ENCODE assay signal across 30 mouse cellular contexts in genomic region chr11:66961447-66962176, GRCm38 (mm10). TPM values are rescaled to one million over a fixed set of nuclear protein-coding genes. Genes with fewer than 3 reads are reported as not detected.
A peak's percentile ranks its signal among the peaks of the same experiment; 100 is the strongest.
DNase-seq lines count a peak whose midpoint lies in the region; ATAC-seq and TF ChIP-seq lines count a peak whose summit lies in the region.
"Had no signal": no experiment of that assay in that cellular context is flagged by ENCODE, and none has a peak within 500 bp of the region (broad histone marks: within the 10 kb centered on the region; RNA-seq: fewer than 3 reads in every experiment).

No protein-coding gene starts in this region.

- peaks cover 38% of the 10 kb centered on the region for H3K4me1 ChIP-seq in heart, embryonic 10.5 days
- H3K4me1 ChIP-seq in heart, postnatal 0 days (ENCODE audit: control insufficient read depth, insufficient read depth) = peaks cover 19% of the 10 kb centered on the region
- peaks cover 25% of the 10 kb centered on the region for H3K4me1 ChIP-seq in small intestine, adult 2 months (ENCODE audit: control insufficient read depth, insufficient read depth, insufficient read length, low read length)
- H3K4me1 ChIP-seq: hindbrain, embryonic 15.5 days had no signal

- H3K9ac ChIP-seq in heart, postnatal 0 days (replicated peaks; ENCODE audit: low read depth, low read length) = no peak overlapping the region
- H3K9ac ChIP-seq: hindbrain, embryonic 15.5 days had no signal

- TF ChIP-seq POLR2A in small intestine, adult 2 months (IDR thresholded peaks at IDR 0.05; ENCODE audit: low read depth, low read length) = no peak

- H3K36me3 ChIP-seq in heart, embryonic 10.5 days = no peaks in the 10 kb centered on the region
- no peaks in the 10 kb centered on the region for H3K36me3 ChIP-seq in heart, postnatal 0 days (replicated peaks; ENCODE audit: control insufficient read depth, insufficient read depth, low read length)
- peaks cover 41% of the 10 kb centered on the region for H3K36me3 ChIP-seq in small intestine, adult 2 months (ENCODE audit: control insufficient read depth, insufficient read depth, low read length)
- H3K36me3 ChIP-seq: hindbrain, embryonic 15.5 days had no signal

- DNase-seq in heart, adult 18-20 months = peak; percentile 32 to 58
- no peak for DNase-seq in heart, adult 8-10 months (ENCODE audit: low spot score)
- no peak for DNase-seq in heart, embryonic 10.5 days (ENCODE audit: low spot score)
- DNase-seq in heart, postnatal 0 days (ENCODE audit: low spot score) = peak; percentile 51
- no peak for DNase-seq in embryo, embryonic 10.5 days (ENCODE audit: low spot score)
- no peak for DNase-seq in urinary bladder, adult 2 months (ENCODE audit: low spot score)
- DNase-seq: adrenal gland, postnatal 25 days; cerebellum, adult 18-20 months; gastrocnemius, postnatal 10 days; kidney, adult 18-20 months; kidney, postnatal 14 days; lung, adult 18-20 months; lung, postnatal 14 days; spleen, adult 18-20 months; thymus, adult 2 months had no signal

- no peak for TF ChIP-seq CTCF in heart, postnatal 0 days (IDR thresholded peaks at IDR 0.05; ENCODE audit: low read depth)
- TF ChIP-seq CTCF in small intestine, adult 2 months (IDR thresholded peaks at IDR 0.05; ENCODE audit: extremely low read depth, insufficient read length, insufficient replicate concordance, low read depth, low read length) = no peak

- H3K4me3 ChIP-seq in heart, embryonic 10.5 days = no peak overlapping the region
- H3K4me3 ChIP-seq in heart, postnatal 0 days (ENCODE audit: low read depth, low read length) = no peak overlapping the region
- peak overlapping the region; percentile 5; the same call in 1 of the 2 replicates for H3K4me3 ChIP-seq in small intestine, adult 2 months (ENCODE audit: low read depth, low read length)
- H3K4me3 ChIP-seq: erythroblast, embryonic 14.5 days; hindbrain, embryonic 15.5 days; layer of hippocampus, adult 2 months had no signal

- ATAC-seq in heart, postnatal 0 days (ENCODE audit: insufficient read depth, low read depth) = peak; percentile 72
- ATAC-seq in erythroblast, adult 5-6 weeks (replicated peaks; ENCODE audit: low FRiP score, poor library complexity, severe bottlenecking) = no peak
- ATAC-seq: forebrain, embryonic 14.5 days had no signal

- WGBS in heart, embryonic 10.5 days = 50% methylated on average over 12 of the region's 12 CpGs
- WGBS in heart, postnatal 0 days = 30% methylated on average over 12 of the region's 12 CpGs
- 31% methylated on average over 12 of the region's 12 CpGs for WGBS in small intestine, adult 2 months

- no peaks in the 10 kb centered on the region for H3K9me3 ChIP-seq in heart, embryonic 10.5 days
- no peaks in the 10 kb centered on the region for H3K9me3 ChIP-seq in heart, postnatal 0 days (replicated peaks; ENCODE audit: control insufficient read depth, low read length)
- H3K9me3 ChIP-seq: hindbrain, embryonic 15.5 days had no signal

- peaks cover 11% of the 10 kb centered on the region for H3K27me3 ChIP-seq in heart, embryonic 10.5 days (ENCODE audit: insufficient read depth, poor library complexity, severe bottlenecking)
- no peaks in the 10 kb centered on the region for H3K27me3 ChIP-seq in heart, postnatal 0 days (ENCODE audit: control insufficient read depth, insufficient read depth, low read length)
- no peaks in the 10 kb centered on the region for H3K27me3 ChIP-seq in small intestine, adult 2 months (ENCODE audit: control insufficient read depth, insufficient read depth, low read length)
- H3K27me3 ChIP-seq: hindbrain, embryonic 15.5 days had no signal

- H3K4me2 ChIP-seq in heart, postnatal 0 days (ENCODE audit: low read depth, low read length) = 0 out of 2 replicates have a peak overlapping the region, but pooled peaks have one; percentile 6
- H3K4me2 ChIP-seq: hindbrain, embryonic 15.5 days had no signal

- peak overlapping the region; percentile 47; the same call in 1 of the 2 replicates for H3K27ac ChIP-seq in heart, embryonic 10.5 days
- peak overlapping the region; percentile 55; the same call in 1 of the 2 replicates for H3K27ac ChIP-seq in heart, postnatal 0 days (ENCODE audit: low read depth)
- peak overlapping the region; percentile 88 for H3K27ac ChIP-seq in small intestine, adult 2 months (ENCODE audit: insufficient read depth, low read depth, low read length)
- H3K27ac ChIP-seq: hindbrain, embryonic 15.5 days; layer of hippocampus, adult 2 months had no signal

- TF ChIP-seq EP300 in heart, postnatal 0 days (IDR thresholded peaks at IDR 0.05; ENCODE audit: low read depth) = no peak

RNA-seq across cellular contexts. Expression of gene Tmem238l, which starts 5.2 kb away (rescaled TPM):
- not detected for total RNA-seq in heart, adult 18-20 months (2021)
- total RNA-seq in heart, adult 8-10 months (2022) = not detected
- 0.28 TPM in 1 of 2 replicates, not detected in the other for polyA plus RNA-seq in heart, embryonic 10.5 days (2016; fragmentation: Nextera tagmentation; extraction: Ambion mirVana)
- total RNA-seq in heart, postnatal 0 days (2014; rRNA removed; ENCODE audit: low replicate concordance) = 0.85 TPM in 1 of 2 replicates, not detected in the other
- polyA plus RNA-seq in heart, postnatal 0 days (2015; fragmentation: Nextera tagmentation; extraction: Ambion mirVana) = 0.21 and 0.36 TPM in 2 replicates
- 69.2 and 269 TPM in 2 replicates for polyA plus RNA-seq in small intestine, adult 2 months (2012; rRNA removed)
- polyA plus RNA-seq in urinary bladder, adult 2 months (2012; rRNA removed) = 98.6 and 128 TPM in 2 replicates
- total RNA-seq in erythroblast, adult 5-6 weeks (2015; ENCODE audit: low replicate concordance) = not detected in 2 replicates
- not detected in 2 replicates for total RNA-seq in erythroblast, adult 5-6 weeks (2017; ENCODE audit: low replicate concordance)
- total RNA-seq: adrenal gland, postnatal 25 days; common myeloid progenitor, adult 5-6 weeks; gastrocnemius, postnatal 10 days; heart, postnatal 14 days; layer of hippocampus, adult 2 months; left cerebral cortex, adult 18-20 months; left cerebral cortex, postnatal 36 days; liver, adult 2 months; megakaryocyte-erythroid progenitor cell, adult 5-6 weeks; MEL had no signal
- polyA plus RNA-seq: embryonic facial prominence, embryonic 11.5 days; erythroblast, embryonic 14.5 days; forebrain, embryonic 14.5 days; hindbrain, embryonic 15.5 days; liver, adult 2 months; neural tube, embryonic 11.5 days had no signal

RNA-seq across cellular contexts. Expression of gene Pirt, which starts 49.8 kb away (rescaled TPM):
- 1 to 10 TPM; 2.6 to 4.4 TPM for total RNA-seq in heart, adult 18-20 months (2021)
- 1 to 10 TPM; 4.0 to 6.4 (median 6.1) TPM for total RNA-seq in heart, adult 8-10 months (2022)
- polyA plus RNA-seq in heart, embryonic 10.5 days (2016; fragmentation: Nextera tagmentation; extraction: Ambion mirVana) = 6.9 and 13.1 TPM in 2 replicates
- total RNA-seq in heart, postnatal 0 days (2014; rRNA removed; ENCODE audit: low replicate concordance) = 18.7 and 24.5 TPM in 2 replicates
- 10.5 and 15.0 TPM in 2 replicates for polyA plus RNA-seq in heart, postnatal 0 days (2015; fragmentation: Nextera tagmentation; extraction: Ambion mirVana)
- 0.98 TPM in 2 replicates for polyA plus RNA-seq in small intestine, adult 2 months (2012; rRNA removed)
- polyA plus RNA-seq in urinary bladder, adult 2 months (2012; rRNA removed) = 0.28 and 0.35 TPM in 2 replicates
- not detected in 2 replicates for total RNA-seq in erythroblast, adult 5-6 weeks (2015; ENCODE audit: low replicate concordance)
- not detected in 2 replicates for total RNA-seq in erythroblast, adult 5-6 weeks (2017; ENCODE audit: low replicate concordance)
- total RNA-seq: common myeloid progenitor, adult 5-6 weeks; liver, adult 2 months; megakaryocyte-erythroid progenitor cell, adult 5-6 weeks; MEL had no signal
- polyA plus RNA-seq: liver, adult 2 months had no signal

Comparison
In these comparisons a context has a peak if more than half of its experiments do, and no peak if none do; other contexts are left out.
1. DNase-seq: peak in heart, adult 18-20 months (2 of 2) and heart, postnatal 0 days (single experiment); none in heart, adult 8-10 months (single experiment), heart, embryonic 10.5 days (single experiment), embryo, embryonic 10.5 days (single experiment) and urinary bladder, adult 2 months (single experiment).
2. Peak in every context shown above with its lines, with median percentiles within 50 percentile points of each other: H3K27ac ChIP-seq.